Mouse (Mus musculus): ENCODE data around the gene Synj2. TPM values are rescaled to one million over a fixed set of nuclear protein-coding genes. Genes with fewer than 3 reads are reported as not detected.

The Synj2 gene
- polyA plus RNA-seq, 1 experiment from 2014 or later: 2.4 TPM

DNA sequence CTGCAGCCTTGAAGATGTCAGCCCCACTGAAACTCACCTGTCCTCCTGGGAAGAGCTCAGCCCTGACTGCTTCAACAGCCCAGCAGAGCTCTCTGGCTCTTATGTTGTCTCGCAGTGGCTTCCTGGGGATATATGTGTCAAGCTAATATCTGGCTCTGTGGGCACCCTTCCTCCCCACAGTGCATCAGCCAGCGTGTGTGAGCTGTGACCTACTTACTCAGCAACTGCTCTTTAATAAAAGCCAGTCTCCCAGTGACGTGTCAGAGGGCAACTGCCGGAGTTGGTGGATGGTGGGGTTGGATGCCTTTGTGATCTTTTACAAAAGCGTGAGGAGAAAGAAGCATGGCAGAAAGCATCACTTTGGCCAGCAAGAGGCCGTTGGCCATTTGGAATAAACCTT lies 42.8 kb downstream of the Synj2 start:
- ATAC-seq (replicated peaks; ENCODE audit: low FRiP score, low read depth): no peak
- Histone ChIP-seq H3K4me3 (replicated peaks; ENCODE audit: low read depth, low read length) (no peak overlapping the region), H3K36me3 (ENCODE audit: insufficient read depth, low read length) (no peaks in the 10 kb centered on the region), H3K27me3 (ENCODE audit: insufficient read depth, low read length) (no peaks in the 10 kb centered on the region), H3K27ac (no peak overlapping the region), H3K9ac (ENCODE audit: low read depth, low read length) (no peak overlapping the region), H3K4me1 (replicated peaks; ENCODE audit: insufficient read depth, low read length) (peaks cover 11% of the 10 kb centered on the region; the same call in 1 of the 2 replicates), H3K4me2 (ENCODE audit: low read length) (no peak overlapping the region), H3K9me3 (replicated peaks; ENCODE audit: low read length) (no peaks in the 10 kb centered on the region)
- WGBS: 86% methylated on average over 6 of the region's 6 CpGs
- TF ChIP-seq CTCF (IDR thresholded peaks at IDR 0.05; ENCODE audit: low read depth): no peak
- no peak for DNase-seq (ENCODE audit: low spot score)

DNA sequence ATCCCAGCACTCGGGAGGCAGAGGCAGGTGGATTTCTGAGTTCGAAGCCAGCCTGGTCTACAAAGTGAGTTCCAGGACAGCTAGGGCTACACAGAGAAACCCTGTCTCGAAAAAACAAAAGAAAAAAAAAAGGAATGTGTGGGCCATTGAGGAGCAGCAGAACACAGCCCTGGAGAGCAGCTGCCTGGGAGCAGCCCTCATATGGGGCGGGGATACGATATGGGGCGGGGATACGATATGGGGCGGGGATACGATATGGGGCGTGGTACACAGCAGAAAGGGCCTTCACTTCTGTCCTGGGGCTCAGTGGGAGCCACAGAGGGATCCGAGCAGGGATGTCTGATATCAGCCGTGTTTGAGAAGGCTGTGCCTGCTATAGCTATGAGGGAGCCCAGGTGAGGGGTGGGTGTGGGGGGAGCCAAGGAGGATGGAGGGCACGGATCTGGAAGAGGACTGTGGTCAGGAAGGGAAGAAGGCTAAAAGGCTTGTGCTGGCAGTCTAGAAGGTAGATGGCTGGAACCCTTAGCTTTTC lies 43.7 kb downstream of the Synj2 start:
- no peak for ATAC-seq (replicated peaks; ENCODE audit: low FRiP score, low read depth)
- no peak for DNase-seq (ENCODE audit: low spot score)
- WGBS: 75% methylated on average over 11 of the region's 13 CpGs
- no peak overlapping the region for H3K27ac ChIP-seq
- H3K27me3 ChIP-seq (ENCODE audit: insufficient read depth, low read length): no peaks in the 10 kb centered on the region
- no peak overlapping the region for H3K4me2 ChIP-seq (ENCODE audit: low read length)
- no peak overlapping the region for H3K4me3 ChIP-seq (replicated peaks; ENCODE audit: low read depth, low read length)
- no peaks in the 10 kb centered on the region for H3K36me3 ChIP-seq (ENCODE audit: insufficient read depth, low read length)
- H3K9ac ChIP-seq (ENCODE audit: low read depth, low read length): no peak overlapping the region
- peaks cover 11% of the 10 kb centered on the region; the same call in 1 of the 2 replicates for H3K4me1 ChIP-seq (replicated peaks; ENCODE audit: insufficient read depth, low read length)
- TF ChIP-seq CTCF (IDR thresholded peaks at IDR 0.05; ENCODE audit: low read depth): no peak
- no peaks in the 10 kb centered on the region for H3K9me3 ChIP-seq (replicated peaks; ENCODE audit: low read length)

DNA sequence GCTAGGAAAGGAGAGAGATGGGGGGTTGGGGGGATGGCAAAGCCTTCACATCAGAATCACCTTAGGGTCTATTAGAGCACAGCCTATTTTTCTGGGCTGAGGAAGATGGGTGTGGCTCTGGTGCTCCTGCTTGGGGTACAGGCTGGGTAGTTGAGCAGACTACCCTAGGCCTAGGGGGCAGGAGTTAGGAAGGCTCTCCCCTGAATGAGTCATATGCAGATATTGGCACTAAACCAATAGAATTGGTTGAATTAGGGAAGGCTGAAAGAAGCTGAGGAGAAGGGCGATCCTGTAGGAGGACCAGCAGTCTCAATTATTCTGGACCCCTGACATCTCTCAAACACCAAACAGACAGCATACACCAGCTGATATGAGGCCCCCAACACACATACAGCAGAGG lies 44.2 kb downstream of the Synj2 start:
- H3K4me2 ChIP-seq (ENCODE audit: low read length): no peak overlapping the region
- H3K9me3 ChIP-seq (replicated peaks; ENCODE audit: low read length): no peaks in the 10 kb centered on the region
- ATAC-seq (replicated peaks; ENCODE audit: low FRiP score, low read depth) (no peak), DNase-seq (ENCODE audit: low spot score) (no peak)
- H3K9ac ChIP-seq (ENCODE audit: low read depth, low read length): no peak overlapping the region
- no peak overlapping the region for H3K27ac ChIP-seq
- no peaks in the 10 kb centered on the region for H3K36me3 ChIP-seq (ENCODE audit: insufficient read depth, low read length)
- WGBS: 82% methylated on average over 1 of the region's 1 CpGs
- no peaks in the 10 kb centered on the region for H3K27me3 ChIP-seq (ENCODE audit: insufficient read depth, low read length)
- H3K4me3 ChIP-seq (replicated peaks; ENCODE audit: low read depth, low read length): no peak overlapping the region
- peaks cover 11% of the 10 kb centered on the region; the same call in 1 of the 2 replicates for H3K4me1 ChIP-seq (replicated peaks; ENCODE audit: insufficient read depth, low read length)
- no peak for TF ChIP-seq CTCF (IDR thresholded peaks at IDR 0.05; ENCODE audit: low read depth)

DNA sequence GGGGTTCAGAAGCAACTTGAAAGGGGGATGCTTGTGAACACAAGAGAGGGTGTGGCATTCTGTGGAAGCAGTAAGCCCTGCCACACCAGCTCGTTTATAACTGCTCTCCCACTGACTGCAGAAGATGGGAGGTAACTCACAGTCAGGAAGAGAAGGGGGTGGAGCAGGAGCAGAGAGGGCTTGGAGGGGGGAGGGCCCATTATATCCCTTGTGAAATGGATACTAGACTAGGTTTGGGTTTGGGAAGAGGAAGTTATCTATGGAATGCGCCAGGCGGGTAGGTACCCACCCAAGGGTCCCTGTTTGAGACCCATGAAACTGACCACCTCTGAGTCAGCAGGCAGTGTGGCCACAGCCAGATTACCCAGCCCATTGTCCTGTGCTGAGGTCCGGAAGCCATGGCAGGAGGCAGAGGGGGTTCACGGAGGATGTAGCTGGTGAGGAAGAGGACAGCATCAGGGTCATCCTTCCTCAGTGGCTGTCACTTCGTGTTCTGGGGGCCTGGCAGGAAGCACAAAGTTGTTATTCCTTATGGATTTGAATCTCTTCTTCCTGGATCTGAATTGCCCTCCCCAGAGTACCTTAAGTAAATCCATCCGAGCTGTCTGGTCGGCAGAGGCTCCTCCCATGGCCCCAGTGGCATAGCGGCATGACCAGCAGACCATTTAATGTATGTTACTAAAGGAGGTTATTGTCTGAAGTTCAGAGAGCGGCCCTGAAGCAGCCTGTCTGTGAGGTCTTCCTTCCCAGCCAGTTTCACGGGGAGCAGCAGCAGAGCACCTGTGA lies 46.4 kb downstream of the Synj2 start:
- 0 out of 2 replicates have a peak overlapping the region, but pooled peaks have one; percentile 18 for H3K9ac ChIP-seq (ENCODE audit: low read depth, low read length)
- no peaks in the 10 kb centered on the region for H3K9me3 ChIP-seq (replicated peaks; ENCODE audit: low read length)
- DNase-seq (ENCODE audit: low spot score): peak; percentile 71
- 21% methylated on average over 11 of the region's 11 CpGs for WGBS
- TF ChIP-seq CTCF (IDR thresholded peaks at IDR 0.05; ENCODE audit: low read depth): no peak
- no peak overlapping the region for H3K27ac ChIP-seq
- no peak overlapping the region for H3K4me3 ChIP-seq (replicated peaks; ENCODE audit: low read depth, low read length)
- peaks cover 11% of the 10 kb centered on the region; the same call in 1 of the 2 replicates for H3K4me1 ChIP-seq (replicated peaks; ENCODE audit: insufficient read depth, low read length)
- ATAC-seq (replicated peaks; ENCODE audit: low FRiP score, low read depth): peak; percentile 55
- peak overlapping the region; percentile 38 for H3K4me2 ChIP-seq (ENCODE audit: low read length)
- H3K36me3 ChIP-seq (ENCODE audit: insufficient read depth, low read length): no peaks in the 10 kb centered on the region
- no peaks in the 10 kb centered on the region for H3K27me3 ChIP-seq (ENCODE audit: insufficient read depth, low read length)

DNA sequence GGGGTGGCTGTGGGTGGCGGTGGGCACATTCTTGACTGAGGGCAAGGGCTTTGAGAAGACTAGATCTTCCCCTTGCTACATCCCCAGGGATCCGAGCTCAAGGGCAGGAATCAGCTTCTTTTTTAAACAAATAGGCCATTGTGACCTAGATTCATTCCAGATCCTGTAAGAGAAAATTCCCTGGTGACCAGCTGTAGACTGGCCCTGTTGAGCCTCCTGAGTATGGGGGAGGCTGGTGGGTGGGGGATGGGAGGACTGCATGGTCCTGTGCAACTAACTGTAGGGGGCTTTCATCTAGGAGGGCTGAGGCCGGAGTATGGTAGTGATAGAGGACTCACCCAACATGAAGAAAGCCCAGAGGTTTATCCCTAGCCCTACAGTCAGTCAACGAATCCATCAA lies 47.0 kb downstream of the Synj2 start:
- no peak overlapping the region for H3K27ac ChIP-seq
- DNase-seq (ENCODE audit: low spot score) (no peak), ATAC-seq (replicated peaks; ENCODE audit: low FRiP score, low read depth) (peak; percentile 31; the same call in 1 of the 2 replicates)
- H3K4me1 ChIP-seq (replicated peaks; ENCODE audit: insufficient read depth, low read length): peaks cover 11% of the 10 kb centered on the region; the same call in 1 of the 2 replicates
- H3K4me3 ChIP-seq (replicated peaks; ENCODE audit: low read depth, low read length): no peak overlapping the region
- no peaks in the 10 kb centered on the region for H3K36me3 ChIP-seq (ENCODE audit: insufficient read depth, low read length)
- H3K9me3 ChIP-seq (replicated peaks; ENCODE audit: low read length): no peaks in the 10 kb centered on the region
- 69% methylated on average over 4 of the region's 4 CpGs for WGBS
- 0 out of 2 replicates have a peak overlapping the region, but pooled peaks have one; percentile 18 for H3K9ac ChIP-seq (ENCODE audit: low read depth, low read length)
- H3K4me2 ChIP-seq (ENCODE audit: low read length): peak overlapping the region; percentile 38
- no peaks in the 10 kb centered on the region for H3K27me3 ChIP-seq (ENCODE audit: insufficient read depth, low read length)
- no peak for TF ChIP-seq CTCF (IDR thresholded peaks at IDR 0.05; ENCODE audit: low read depth)

DNA sequence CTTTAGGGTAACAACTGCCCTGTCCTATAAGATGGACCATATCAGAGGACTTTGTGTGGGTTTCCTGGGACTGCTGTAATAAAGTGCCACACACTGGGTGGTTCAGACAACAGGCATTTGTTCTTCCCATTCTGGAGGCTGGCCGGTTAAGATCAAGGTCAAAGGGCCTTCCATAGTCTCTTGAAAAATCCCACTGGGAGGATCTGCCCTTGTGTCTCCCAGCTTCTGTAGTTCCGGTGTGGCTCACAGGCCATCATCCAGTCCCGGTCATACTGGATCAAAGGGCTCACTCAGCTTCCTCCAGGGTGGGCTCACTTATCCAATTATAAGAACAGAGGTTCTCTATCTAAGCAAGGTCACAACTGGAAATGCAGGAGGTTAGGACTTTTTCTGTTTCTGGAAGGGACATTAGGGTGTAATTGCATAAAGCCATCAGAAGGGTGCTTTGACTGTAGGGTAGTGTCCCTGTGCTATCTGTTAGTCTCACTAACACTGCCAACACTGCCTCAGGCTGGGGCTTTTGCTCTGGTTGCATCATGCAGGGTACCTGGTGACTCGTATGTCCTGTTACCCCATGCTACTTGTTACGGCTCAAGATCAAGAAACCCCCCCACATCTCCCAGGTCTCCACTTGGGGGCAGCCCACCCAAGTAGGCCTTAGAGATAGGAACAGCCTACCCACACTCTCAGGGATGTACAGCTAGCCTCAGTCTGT lies 51.9 kb downstream of the Synj2 start:
- Histone ChIP-seq H3K4me3 (replicated peaks; ENCODE audit: low read depth, low read length) (no peak overlapping the region), H3K27ac (no peak overlapping the region), H3K27me3 (ENCODE audit: insufficient read depth, low read length) (no peaks in the 10 kb centered on the region), H3K36me3 (ENCODE audit: insufficient read depth, low read length) (no peaks in the 10 kb centered on the region), H3K4me1 (replicated peaks; ENCODE audit: insufficient read depth, low read length) (peaks cover 8% of the 10 kb centered on the region; the same call in 1 of the 2 replicates), H3K9me3 (replicated peaks; ENCODE audit: low read length) (no peaks in the 10 kb centered on the region), H3K4me2 (ENCODE audit: low read length) (no peak overlapping the region), H3K9ac (ENCODE audit: low read depth, low read length) (no peak overlapping the region)
- no peak for ATAC-seq (replicated peaks; ENCODE audit: low FRiP score, low read depth)
- WGBS: 68% methylated on average over 5 of the region's 5 CpGs
- DNase-seq (ENCODE audit: low spot score): no peak
- TF ChIP-seq CTCF (IDR thresholded peaks at IDR 0.05; ENCODE audit: low read depth): peak; percentile 5; the same call in 1 of the 2 replicates
